Mouse (Mus musculus) T-cell, adult 66 days (primary cell): ENCODE measurements around the gene Gm3020. TPM values are rescaled to one million over a fixed set of nuclear protein-coding genes. Genes with fewer than 3 reads are reported as not detected.

Experiments used
- total RNA-seq, 2 experiments: library from RNA; stranded (reverse); gene quantifications; 3 replicates in 1 of 2; 4 replicates in 1 of 2; pipeline ENCODE4 v1.2.4; 2023

Gene Gm3020
- 1 to 10 TPM; 1.1 to 1.2 TPM for total RNA-seq

DNA sequence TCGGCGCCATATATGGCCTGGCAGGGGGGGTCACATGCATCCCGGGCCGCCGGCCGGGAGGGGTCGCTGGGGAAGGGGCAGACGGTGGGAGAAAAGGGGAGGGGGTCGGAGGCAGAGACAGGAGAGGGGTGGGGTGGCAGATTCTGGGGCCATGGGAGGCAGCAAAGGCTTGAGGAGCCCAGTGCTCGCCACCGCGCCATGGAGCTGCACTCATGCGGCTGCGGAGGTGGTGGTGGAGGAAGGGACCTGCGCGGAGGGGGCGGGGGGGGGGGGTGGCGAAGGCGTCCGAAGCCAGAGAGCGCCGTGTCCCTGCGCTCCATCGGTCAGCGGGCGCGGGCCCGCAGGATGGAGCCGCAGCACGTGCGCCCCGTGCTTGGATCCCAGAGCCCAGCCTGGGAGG is at the start of gene Gm3020:
TSS of gene Gm3020 (plus strand) at position 301 of the 400 bp plus-strand sequence.

DNA sequence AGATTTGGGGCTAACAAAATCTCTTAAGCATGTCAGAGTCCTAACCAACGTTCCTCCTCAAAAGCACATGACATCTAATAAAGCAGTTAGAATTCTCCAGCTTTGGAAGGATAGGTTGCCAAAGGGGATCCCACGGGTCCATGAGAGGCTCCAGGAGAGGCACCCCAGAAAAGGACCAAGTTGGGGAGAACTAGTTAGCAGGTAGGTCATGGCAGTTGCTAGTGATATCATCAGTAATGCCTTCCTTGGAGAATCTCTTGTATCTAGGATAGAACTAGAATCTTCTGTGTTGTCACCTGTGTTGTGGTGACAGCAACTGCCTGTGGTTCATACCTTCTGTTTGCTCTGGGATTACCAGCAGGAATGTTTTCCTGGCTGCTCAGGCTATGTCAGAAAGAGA is 17.6 kb upstream of the Gm3020 start, which contains the start of gene Gm3012:
TSS of gene Gm3012 (plus strand) at position 301 of the 400 bp plus-strand sequence.

DNA sequence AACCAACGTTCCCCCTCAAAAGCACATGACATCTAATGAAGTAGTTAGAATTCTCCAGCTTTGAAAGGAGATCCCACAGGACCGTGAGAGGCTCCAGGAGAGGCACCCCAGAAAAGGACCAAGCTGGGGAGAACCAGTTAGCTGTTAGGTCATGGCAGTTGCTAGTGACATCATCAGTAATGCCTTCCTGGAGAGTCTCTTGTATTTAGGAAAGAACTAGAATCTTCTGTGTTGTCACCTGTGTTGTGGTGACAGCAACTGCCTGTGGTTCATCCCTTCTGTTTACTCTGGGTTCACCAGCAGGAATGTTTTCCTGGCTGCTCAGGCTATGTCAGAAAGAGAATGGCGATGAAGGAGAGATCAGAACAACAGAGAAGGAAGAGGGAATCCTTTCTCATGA is 36.7 kb downstream of the Gm3020 start, which contains the start of gene Gm3043:
TSS of gene Gm3043 (plus strand) at position 301 of the 400 bp plus-strand sequence.

Other genes with a start within 250 kb of the Gm3020 start
- gene Gm10409, start 239.4 kb upstream of the Gm3020 start, total RNA-seq, result 1 to 10 TPM; 1.1 to 1.2 TPM
- gene Gm3005, start 223.9 kb upstream of the Gm3020 start, total RNA-seq, result 1 to 10 TPM in 1 of 2 experiments, under 1 TPM in 1; 0.35 to 3.3 TPM
- gene Gm10408, start 202.7 kb upstream of the Gm3020 start, total RNA-seq, result not detected
- gene Gm3012, start 17.5 kb upstream of the Gm3020 start, total RNA-seq, result not detected
- not detected for gene Gm3043, start 36.8 kb downstream of the Gm3020 start, total RNA-seq
- not detected for gene Gm3002, start 158.0 kb downstream of the Gm3020 start, total RNA-seq
- gene Gm3033, start 194.2 kb downstream of the Gm3020 start, total RNA-seq, result not detected
- gene Gm2916, start 232.1 kb downstream of the Gm3020 start, total RNA-seq, result not detected